Mouse (Mus musculus): ENCODE results near the gene Cst7. TPM values are rescaled to one million over a fixed set of nuclear protein-coding genes. Genes with fewer than 3 reads are reported as not detected.

Cst7 gene
- polyA plus RNA-seq, 1 experiment from 2014 or later, result 2.6 TPM

- no peak overlapping the region for H3K4me3 ChIP-seq (ENCODE audit: low read depth, low read length)
- H3K4me2 ChIP-seq (ENCODE audit: low read depth, low read length), result no peak overlapping the region
- H3K4me1 ChIP-seq (ENCODE audit: control insufficient read depth, insufficient read depth, low read length), result no peaks in the 10 kb centered on the region
- no peak for DNase-seq (ENCODE audit: low spot score)
- WGBS, result 85% methylated on average over 1 of the region's 1 CpGs
- no peaks in the 10 kb centered on the region for H3K9me3 ChIP-seq (ENCODE audit: control insufficient read depth, low read length)
- H3K27me3 ChIP-seq (replicated peaks; ENCODE audit: control insufficient read depth, insufficient read depth, low read length), result no peaks in the 10 kb centered on the region
- H3K36me3 ChIP-seq (ENCODE audit: control insufficient read depth, insufficient read depth, low read length), result peaks cover 20% of the 10 kb centered on the region
- H3K27ac ChIP-seq (replicated peaks; ENCODE audit: low read depth, low read length), result no peak overlapping the region
- H3K9ac ChIP-seq (ENCODE audit: low read depth, low read length), result no peak overlapping the region
- no peak for ATAC-seq (ENCODE audit: low read depth)
Measured at GRCm38 (mm10) chr2:150579628-150580027, 9.4 kb downstream of the Cst7 start.

GRCm38 (mm10) chr2:150589076-150589475, 18.9 kb downstream of the Cst7 start:
- WGBS, result 73% methylated on average over 11 of the region's 11 CpGs
- DNase-seq (ENCODE audit: low spot score), result no peak
- Histone ChIP-seq H3K27ac (replicated peaks; ENCODE audit: low read depth, low read length) (no peak overlapping the region), H3K4me2 (ENCODE audit: low read depth, low read length) (no peak overlapping the region), H3K4me1 (ENCODE audit: control insufficient read depth, insufficient read depth, low read length) (no peaks in the 10 kb centered on the region), H3K27me3 (replicated peaks; ENCODE audit: control insufficient read depth, insufficient read depth, low read length) (no peaks in the 10 kb centered on the region), H3K9me3 (ENCODE audit: control insufficient read depth, low read length) (no peaks in the 10 kb centered on the region), H3K4me3 (ENCODE audit: low read depth, low read length) (no peak overlapping the region), H3K9ac (ENCODE audit: low read depth, low read length) (no peak overlapping the region), H3K36me3 (ENCODE audit: control insufficient read depth, insufficient read depth, low read length) (peaks cover 56% of the 10 kb centered on the region)
- ATAC-seq (ENCODE audit: low read depth), result no peak

- 82% methylated on average over 3 of the region's 3 CpGs for WGBS
- Histone ChIP-seq H3K9me3 (ENCODE audit: control insufficient read depth, low read length) (no peaks in the 10 kb centered on the region), H3K4me1 (ENCODE audit: control insufficient read depth, insufficient read depth, low read length) (no peaks in the 10 kb centered on the region), H3K27ac (replicated peaks; ENCODE audit: low read depth, low read length) (no peak overlapping the region), H3K4me2 (ENCODE audit: low read depth, low read length) (no peak overlapping the region), H3K36me3 (ENCODE audit: control insufficient read depth, insufficient read depth, low read length) (peaks cover 21% of the 10 kb centered on the region), H3K9ac (ENCODE audit: low read depth, low read length) (no peak overlapping the region), H3K27me3 (replicated peaks; ENCODE audit: control insufficient read depth, insufficient read depth, low read length) (no peaks in the 10 kb centered on the region), H3K4me3 (ENCODE audit: low read depth, low read length) (no peak overlapping the region)
- DNase-seq (ENCODE audit: low spot score) (no peak), ATAC-seq (ENCODE audit: low read depth) (no peak)
Measured at GRCm38 (mm10) chr2:150595411-150596190, 25.4 kb downstream of the Cst7 start.

GRCm38 (mm10) chr2:150600263-150600662, 30.0 kb downstream of the Cst7 start:
- H3K9me3 ChIP-seq (ENCODE audit: control insufficient read depth, low read length), result no peaks in the 10 kb centered on the region
- no peaks in the 10 kb centered on the region for H3K27me3 ChIP-seq (replicated peaks; ENCODE audit: control insufficient read depth, insufficient read depth, low read length)
- H3K27ac ChIP-seq (replicated peaks; ENCODE audit: low read depth, low read length), result no peak overlapping the region
- H3K9ac ChIP-seq (ENCODE audit: low read depth, low read length), result no peak overlapping the region
- DNase-seq (ENCODE audit: low spot score), result no peak
- ATAC-seq (ENCODE audit: low read depth), result no peak
- no peak overlapping the region for H3K4me2 ChIP-seq (ENCODE audit: low read depth, low read length)
- H3K36me3 ChIP-seq (ENCODE audit: control insufficient read depth, insufficient read depth, low read length), result 0 out of 2 replicates have a peak, but pooled peaks cover 6% of the 10 kb centered on the region
- no peaks in the 10 kb centered on the region for H3K4me1 ChIP-seq (ENCODE audit: control insufficient read depth, insufficient read depth, low read length)
- H3K4me3 ChIP-seq (ENCODE audit: low read depth, low read length), result no peak overlapping the region
- WGBS, result 97% methylated on average over 2 of the region's 2 CpGs

- ATAC-seq (ENCODE audit: low read depth) (no peak), DNase-seq (ENCODE audit: low spot score) (no peak)
- H3K4me1 ChIP-seq (ENCODE audit: control insufficient read depth, insufficient read depth, low read length), result no peaks in the 10 kb centered on the region; the same call in 1 of the 2 replicates
- no peaks in the 10 kb centered on the region for H3K36me3 ChIP-seq (ENCODE audit: control insufficient read depth, insufficient read depth, low read length)
- no peaks in the 10 kb centered on the region for H3K27me3 ChIP-seq (replicated peaks; ENCODE audit: control insufficient read depth, insufficient read depth, low read length)
- no peak overlapping the region for H3K4me2 ChIP-seq (ENCODE audit: low read depth, low read length)
- 82% methylated on average over 2 of the region's 2 CpGs for WGBS
- no peaks in the 10 kb centered on the region for H3K9me3 ChIP-seq (ENCODE audit: control insufficient read depth, low read length)
- H3K9ac ChIP-seq (ENCODE audit: low read depth, low read length), result no peak overlapping the region
- H3K4me3 ChIP-seq (ENCODE audit: low read depth, low read length), result no peak overlapping the region
- no peak overlapping the region for H3K27ac ChIP-seq (replicated peaks; ENCODE audit: low read depth, low read length)
Measured at GRCm38 (mm10) chr2:150602166-150602565, 32.0 kb downstream of the Cst7 start.

- no peaks in the 10 kb centered on the region for H3K36me3 ChIP-seq (ENCODE audit: control insufficient read depth, insufficient read depth, low read length)
- no peak for ATAC-seq (ENCODE audit: low read depth)
- no peaks in the 10 kb centered on the region for H3K27me3 ChIP-seq (replicated peaks; ENCODE audit: control insufficient read depth, insufficient read depth, low read length)
- WGBS, result 81% methylated on average over 2 of the region's 2 CpGs
- H3K4me2 ChIP-seq (ENCODE audit: low read depth, low read length), result no peak overlapping the region
- no peak overlapping the region for H3K27ac ChIP-seq (replicated peaks; ENCODE audit: low read depth, low read length)
- DNase-seq (ENCODE audit: low spot score), result no peak
- H3K9me3 ChIP-seq (ENCODE audit: control insufficient read depth, low read length), result no peaks in the 10 kb centered on the region
- H3K4me3 ChIP-seq (ENCODE audit: low read depth, low read length), result no peak overlapping the region
- no peaks in the 10 kb centered on the region; the same call in 1 of the 2 replicates for H3K4me1 ChIP-seq (ENCODE audit: control insufficient read depth, insufficient read depth, low read length)
- H3K9ac ChIP-seq (ENCODE audit: low read depth, low read length), result no peak overlapping the region
Measured at GRCm38 (mm10) chr2:150604802-150605201, 34.6 kb downstream of the Cst7 start.

GRCm38 (mm10) chr2:150607086-150607485, 36.9 kb downstream of the Cst7 start:
- no peaks in the 10 kb centered on the region; the same call in 1 of the 2 replicates for H3K4me1 ChIP-seq (ENCODE audit: control insufficient read depth, insufficient read depth, low read length)
- no peak overlapping the region for H3K27ac ChIP-seq (replicated peaks; ENCODE audit: low read depth, low read length)
- no peak overlapping the region for H3K9ac ChIP-seq (ENCODE audit: low read depth, low read length)
- ATAC-seq (ENCODE audit: low read depth), result no peak
- no peak for DNase-seq (ENCODE audit: low spot score)
- no peaks in the 10 kb centered on the region for H3K36me3 ChIP-seq (ENCODE audit: control insufficient read depth, insufficient read depth, low read length)
- H3K9me3 ChIP-seq (ENCODE audit: control insufficient read depth, low read length), result no peaks in the 10 kb centered on the region
- no peaks in the 10 kb centered on the region for H3K27me3 ChIP-seq (replicated peaks; ENCODE audit: control insufficient read depth, insufficient read depth, low read length)
- H3K4me2 ChIP-seq (ENCODE audit: low read depth, low read length), result peak overlapping the region; percentile 85
- WGBS, result 81% methylated on average over 1 of the region's 1 CpGs
- H3K4me3 ChIP-seq (ENCODE audit: low read depth, low read length), result peak overlapping the region; percentile 93; the same call in 1 of the 2 replicates

- Histone ChIP-seq H3K9ac (ENCODE audit: low read depth, low read length) (peak within 1 kb of the TSS; percentile 82), H3K27me3 (replicated peaks; ENCODE audit: control insufficient read depth, insufficient read depth, low read length) (no peaks in the 10 kb centered on the region), H3K4me3 (ENCODE audit: low read depth, low read length) (peak within 1 kb of the TSS; percentile 93), H3K9me3 (ENCODE audit: control insufficient read depth, low read length) (no peaks in the 10 kb centered on the region), H3K27ac (replicated peaks; ENCODE audit: low read depth, low read length) (peak within 1 kb of the TSS; percentile 39; the same call in 1 of the 2 replicates), H3K36me3 (ENCODE audit: control insufficient read depth, insufficient read depth, low read length) (no peaks in the 10 kb centered on the region), H3K4me2 (ENCODE audit: low read depth, low read length) (peak within 1 kb of the TSS; percentile 85), H3K4me1 (ENCODE audit: control insufficient read depth, insufficient read depth, low read length) (no peaks in the 10 kb centered on the region; the same call in 1 of the 2 replicates)
- DNase-seq (ENCODE audit: low spot score), result peak; percentile 99
- ATAC-seq (ENCODE audit: low read depth), result peak; percentile 97
- WGBS, result under 1% methylated on average over 29 of the region's 42 CpGs
Measured at GRCm38 (mm10) chr2:150608087-150608799, 38.0 kb downstream of the Cst7 start, which contains the start of gene Apmap. Gene Apmap (minus strand): TSS chr2:150608567.
